Mouse (Mus musculus) spleen, adult 12 weeks (tissue): ENCODE measurements around the gene Repin1.
A peak's percentile ranks its signal among the peaks of the same experiment; 100 is the strongest.
"Not testable (repeated sequence)": the region's sequence is repeated elsewhere in the genome, so short reads cannot be mapped to it uniquely, and the experiment has no call there.

Experiments used
- DNase-seq: peaks from one replicate; pipeline ENCODE4 v3.0.0; 2022; ENCODE audit warnings: low spot score

The Repin1 gene

DNA sequence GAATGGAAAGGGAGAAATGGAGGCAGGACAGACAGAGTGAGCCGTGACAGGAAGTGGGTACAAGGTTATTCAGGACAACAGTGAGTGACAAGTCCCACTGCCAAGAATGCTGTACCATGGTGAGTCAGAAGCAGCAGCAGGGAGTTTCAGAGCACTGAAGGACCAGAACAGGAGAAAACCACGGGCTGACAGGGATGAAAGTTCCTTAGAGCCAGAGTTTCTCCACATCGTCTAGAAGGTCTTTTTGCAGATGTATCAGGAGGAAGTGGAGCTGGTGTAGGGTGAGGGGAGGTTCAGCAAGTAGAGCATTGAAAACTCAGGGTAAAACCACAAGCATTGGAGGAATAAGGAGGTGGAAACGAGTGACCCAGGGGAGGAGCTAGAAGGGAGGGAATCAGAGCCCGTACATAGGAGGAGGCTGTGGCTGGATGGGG is 14.5 kb upstream of the Repin1 start:
- DNase-seq, result no peak

DNA sequence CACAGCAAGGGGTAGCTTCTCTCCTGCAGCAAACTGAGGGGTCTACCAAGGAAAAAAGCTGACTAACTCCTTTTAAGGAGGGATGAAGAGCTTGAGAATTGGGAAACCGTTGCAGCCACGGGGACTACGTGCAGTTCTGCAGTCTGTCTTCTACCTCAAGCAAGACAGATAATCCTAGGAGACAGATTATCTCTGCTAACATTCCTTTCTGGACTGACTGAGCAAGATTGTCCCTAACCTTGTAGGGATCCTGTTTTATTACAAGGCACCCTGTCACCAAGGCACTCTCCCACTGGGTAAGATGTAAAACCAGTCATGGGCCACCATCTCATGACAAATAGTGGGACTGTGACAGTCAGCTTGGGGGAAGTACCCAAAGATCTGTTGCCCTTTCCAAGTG is 12.4 kb upstream of the Repin1 start:
- DNase-seq, result no peak

DNA sequence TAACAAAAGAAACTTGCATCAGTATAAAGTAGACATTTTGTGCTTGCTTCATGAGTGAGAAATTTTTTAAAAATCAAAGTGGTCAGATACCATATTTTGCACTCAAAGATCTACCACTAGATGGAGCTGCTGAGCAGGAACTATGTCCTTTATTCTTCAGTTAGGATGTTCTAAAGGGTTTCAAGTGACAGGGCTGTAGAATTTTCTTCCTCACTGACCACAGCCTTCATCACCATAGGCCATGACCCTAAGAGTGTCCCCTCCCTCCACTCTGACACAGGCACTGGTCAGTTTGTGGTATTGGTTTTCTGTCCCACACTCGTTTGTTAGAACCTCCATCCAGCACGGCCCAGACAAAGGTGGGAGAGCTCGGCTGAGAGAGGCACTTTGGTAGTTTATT is 11.6 kb upstream of the Repin1 start:
- no peak for DNase-seq

DNA sequence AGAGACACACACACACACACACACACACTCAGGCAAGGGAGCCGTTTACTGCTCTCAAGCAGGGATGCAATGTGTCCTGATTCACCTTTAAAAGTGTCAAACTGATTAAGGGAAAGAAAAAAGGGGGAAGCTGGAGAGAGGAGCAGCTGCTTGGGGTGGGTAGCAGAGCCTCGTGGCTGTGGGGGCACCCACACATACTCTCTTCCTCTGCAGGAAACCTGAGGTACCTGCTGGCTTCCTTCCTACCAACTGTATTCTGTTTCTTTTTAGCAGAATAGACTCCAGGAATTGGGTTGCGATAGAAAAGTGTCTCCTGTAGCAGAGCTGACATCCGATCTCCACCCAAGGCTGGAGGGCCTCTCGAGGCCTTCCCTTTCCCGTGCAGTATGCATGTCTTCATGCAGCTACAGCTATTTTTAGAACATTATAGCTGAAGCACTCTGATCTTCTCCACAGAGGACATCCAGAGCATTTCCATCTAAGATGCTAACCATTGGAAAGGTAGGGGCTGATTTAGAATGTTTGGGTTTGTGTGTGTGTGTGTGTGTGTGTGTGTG is 4.4 kb upstream of the Repin1 start, which contains the start of gene Gm45021:
Gene Gm45021, plus strand, starts transcription at position 417 of the 557 bp plus-strand sequence.
- no peak for DNase-seq

DNA sequence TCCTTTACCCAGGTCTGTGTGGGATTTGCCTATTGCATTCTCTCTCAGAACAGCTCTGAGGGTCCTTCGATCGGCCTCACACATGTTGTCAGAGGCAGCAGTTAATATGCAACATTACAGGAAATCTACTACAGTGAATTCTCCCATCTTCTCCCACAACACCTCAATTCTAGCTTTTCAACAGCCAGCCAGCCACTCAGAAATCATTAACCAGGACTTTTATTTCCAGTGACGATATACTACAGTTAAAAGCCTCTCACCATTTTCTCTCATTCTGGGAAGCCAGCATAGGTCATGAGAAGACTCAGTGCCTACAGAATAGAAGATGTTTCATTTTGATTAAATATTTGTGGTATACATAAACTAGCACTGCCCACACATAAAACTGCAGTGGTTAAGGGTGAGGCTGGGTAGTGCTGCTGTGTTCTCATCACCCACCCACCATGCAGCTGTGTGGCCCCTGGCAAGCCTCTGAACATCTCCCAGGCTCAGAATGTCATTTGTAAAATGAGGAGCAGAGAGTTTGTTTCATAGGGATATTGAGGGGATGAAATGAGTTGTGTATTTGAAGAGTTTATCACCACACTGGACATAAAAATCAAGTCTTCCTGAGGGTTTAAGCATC is 2.4 kb upstream of the Repin1 start:
- no peak for DNase-seq

DNA sequence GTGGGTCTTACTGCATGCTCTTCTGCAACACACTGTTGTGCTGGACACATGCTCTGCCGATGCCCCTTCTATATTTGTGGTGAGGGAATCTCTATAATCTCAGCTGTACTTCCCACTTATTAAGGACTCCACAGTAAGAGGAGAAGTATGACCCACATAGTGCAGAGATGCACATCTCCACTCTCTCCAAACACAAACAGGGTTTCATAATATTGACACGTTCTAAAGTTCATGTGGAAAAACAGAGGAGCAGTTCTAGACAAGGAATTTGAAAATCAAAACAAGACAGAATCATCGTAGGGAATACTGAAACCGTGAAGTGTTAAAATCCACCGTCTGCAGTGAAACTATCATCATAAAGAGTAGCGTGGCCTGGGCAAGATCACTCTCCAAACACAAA is 1.8 kb upstream of the Repin1 start:
- no peak for DNase-seq

DNA sequence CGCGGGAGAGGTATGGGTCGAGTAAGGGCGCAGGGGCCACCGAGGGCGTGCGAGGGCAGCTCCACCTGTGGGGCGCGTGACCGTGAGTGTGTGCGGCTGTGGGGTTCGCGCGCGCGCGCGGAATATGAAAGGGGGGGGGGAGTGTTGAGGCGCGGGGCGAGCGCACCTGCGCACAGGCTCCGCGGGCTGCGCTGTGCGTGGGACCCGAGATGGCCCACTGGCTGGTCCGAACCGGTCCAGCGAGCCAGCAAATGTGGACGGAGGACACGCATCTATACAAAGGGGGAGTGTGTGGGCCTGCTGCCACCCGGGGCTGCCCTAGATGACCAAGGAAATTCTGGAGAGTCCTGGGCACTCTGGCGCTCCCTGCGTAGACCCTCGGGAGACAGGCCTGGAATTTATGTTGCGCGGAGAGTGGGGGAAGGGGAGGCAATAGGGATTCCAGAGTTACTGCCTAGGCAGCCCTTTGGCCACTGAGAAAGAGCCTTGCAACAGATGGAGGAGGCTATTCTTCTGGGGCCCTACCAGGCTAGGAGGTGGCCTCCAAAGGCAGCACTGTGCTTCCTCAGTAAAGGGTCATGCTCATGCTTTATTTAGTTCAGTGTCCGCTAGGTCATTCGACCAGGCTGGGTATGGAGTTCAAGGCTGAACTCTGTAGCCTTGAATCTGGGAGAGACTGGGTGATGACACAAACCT is 508 bp downstream of the Repin1 start:
- no peak for DNase-seq

DNA sequence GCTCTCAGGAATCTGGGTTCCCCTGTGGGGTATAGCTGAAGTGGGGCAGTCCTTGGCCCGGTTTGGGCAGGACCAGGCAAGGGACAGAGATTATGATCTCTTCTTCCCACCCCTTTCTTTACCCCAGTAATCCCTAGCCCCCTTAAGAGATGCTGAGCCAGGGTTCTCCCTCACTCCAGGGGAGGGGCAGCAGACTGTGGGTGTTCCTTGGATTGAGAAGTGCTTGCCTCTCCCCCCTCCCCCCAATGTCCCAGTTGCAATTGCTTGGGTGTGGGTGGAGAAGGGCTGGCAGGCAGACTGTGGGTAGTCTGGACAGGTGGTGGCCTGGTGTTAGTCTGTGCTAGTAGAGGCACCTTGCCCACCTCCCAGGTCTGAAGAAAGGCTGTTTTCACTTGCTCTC is 1.6 kb downstream of the Repin1 start:
- DNase-seq, result no peak

DNA sequence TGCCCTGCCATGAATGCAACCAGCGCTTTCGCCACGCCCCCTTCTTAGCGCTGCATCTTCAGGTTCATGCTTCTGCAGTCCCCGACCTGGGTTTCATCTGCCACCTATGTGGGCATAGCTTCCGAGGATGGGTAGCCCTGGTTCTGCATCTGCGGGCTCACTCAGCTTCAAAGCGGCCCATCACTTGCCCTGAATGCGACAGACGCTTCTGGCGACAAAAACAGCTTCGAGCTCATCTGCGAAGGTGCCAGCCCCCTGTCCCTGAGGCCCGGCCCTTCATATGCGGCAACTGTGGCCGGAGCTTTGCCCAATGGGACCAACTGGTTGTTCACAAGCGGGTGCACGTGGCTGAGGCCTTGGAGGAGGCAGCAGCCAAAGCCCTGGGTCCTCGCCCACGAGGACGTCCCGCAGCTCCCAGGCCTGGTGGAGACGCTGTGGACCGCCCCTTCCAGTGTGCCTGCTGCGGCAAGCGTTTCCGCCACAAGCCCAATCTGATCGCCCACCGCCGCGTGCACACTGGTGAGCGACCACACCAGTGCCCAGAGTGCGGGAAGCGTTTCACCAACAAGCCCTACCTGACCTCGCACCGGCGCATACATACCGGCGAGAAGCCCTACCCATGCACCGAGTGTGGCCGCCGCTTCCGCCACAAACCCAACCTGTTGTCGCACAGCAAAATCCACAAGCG is 3.0 kb downstream of the Repin1 start:
- no peak for DNase-seq

DNA sequence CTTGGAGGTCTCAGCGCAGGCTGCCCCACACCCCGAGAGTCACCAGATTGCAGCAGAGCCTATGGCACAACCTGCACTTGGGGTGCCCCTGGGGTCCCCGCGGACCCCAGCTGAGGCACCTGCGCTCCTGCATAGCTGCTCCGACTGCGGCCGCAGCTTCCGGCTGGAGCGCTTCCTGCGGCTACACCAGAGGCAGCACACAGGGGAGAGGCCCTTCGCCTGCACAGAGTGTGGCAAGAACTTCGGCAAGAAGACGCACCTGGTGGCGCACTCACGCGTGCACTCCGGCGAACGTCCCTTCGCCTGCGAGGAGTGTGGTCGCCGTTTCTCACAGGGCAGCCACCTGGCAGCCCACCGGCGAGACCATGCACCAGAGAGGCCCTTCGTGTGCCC is 3.5 kb downstream of the Repin1 start:
- DNase-seq, result no peak

DNA sequence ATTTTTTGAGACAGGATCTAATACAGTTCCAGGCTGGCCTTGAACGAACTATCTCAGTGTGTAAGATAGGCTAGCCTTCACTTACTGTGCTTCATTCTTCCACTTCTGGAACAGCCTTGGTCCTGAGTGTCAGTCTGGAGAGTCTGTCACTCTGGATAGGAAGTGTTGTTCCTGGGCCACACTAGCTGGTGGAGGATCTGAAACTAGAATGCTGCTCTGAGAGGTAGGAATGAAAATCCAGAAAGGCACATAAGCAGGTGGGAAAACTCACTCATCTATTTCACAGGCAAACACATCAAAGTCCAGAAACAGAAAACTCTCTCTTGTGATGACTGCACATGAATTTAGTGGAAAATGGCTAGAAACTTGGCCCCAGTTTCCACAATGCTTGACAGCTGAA is 6.9 kb downstream of the Repin1 start:
- DNase-seq, result no peak

DNA sequence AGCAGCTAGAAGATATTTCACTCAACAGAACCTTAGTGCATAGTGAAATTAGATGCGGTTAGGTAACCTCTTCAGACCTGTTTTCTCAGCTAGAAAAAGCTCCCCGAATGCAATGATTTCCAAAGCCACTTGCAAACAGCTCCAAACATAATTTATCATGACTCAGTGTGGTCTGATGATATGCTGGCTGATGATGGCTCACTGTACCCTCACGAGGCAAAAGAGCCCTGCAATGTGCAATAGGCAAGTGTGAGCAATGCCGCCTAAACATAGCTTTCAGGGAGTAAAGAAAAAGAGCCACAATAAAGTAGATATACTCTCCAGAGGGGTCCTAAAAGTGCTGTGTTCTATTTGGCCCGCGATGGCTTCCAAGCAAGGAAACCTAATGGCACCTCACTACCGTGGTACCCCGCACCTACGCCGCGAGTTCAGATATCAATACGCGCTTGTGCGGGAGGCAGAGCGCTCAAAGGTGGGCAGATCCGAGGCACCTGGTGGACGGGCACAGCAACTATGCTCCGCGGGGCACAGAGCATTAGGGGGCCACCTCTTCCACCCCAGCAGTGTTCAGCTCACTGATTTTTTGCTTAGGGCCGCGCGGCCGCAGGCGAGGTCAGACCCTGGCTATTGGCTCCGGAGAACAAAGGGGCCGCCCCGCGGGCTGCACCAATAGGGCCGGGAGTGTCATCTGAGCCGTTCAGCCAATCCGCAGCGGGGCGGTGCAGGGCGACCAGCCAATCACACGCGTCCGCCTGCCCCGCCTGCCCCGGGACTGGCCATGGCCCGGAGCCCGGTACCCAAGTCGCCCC is 7.8 kb downstream of the Repin1 start, which contains the start of gene Zfp775:
Gene Zfp775, plus strand, starts transcription at position 793 of the 809 bp plus-strand sequence.
- DNase-seq, result peak; percentile 84

DNA sequence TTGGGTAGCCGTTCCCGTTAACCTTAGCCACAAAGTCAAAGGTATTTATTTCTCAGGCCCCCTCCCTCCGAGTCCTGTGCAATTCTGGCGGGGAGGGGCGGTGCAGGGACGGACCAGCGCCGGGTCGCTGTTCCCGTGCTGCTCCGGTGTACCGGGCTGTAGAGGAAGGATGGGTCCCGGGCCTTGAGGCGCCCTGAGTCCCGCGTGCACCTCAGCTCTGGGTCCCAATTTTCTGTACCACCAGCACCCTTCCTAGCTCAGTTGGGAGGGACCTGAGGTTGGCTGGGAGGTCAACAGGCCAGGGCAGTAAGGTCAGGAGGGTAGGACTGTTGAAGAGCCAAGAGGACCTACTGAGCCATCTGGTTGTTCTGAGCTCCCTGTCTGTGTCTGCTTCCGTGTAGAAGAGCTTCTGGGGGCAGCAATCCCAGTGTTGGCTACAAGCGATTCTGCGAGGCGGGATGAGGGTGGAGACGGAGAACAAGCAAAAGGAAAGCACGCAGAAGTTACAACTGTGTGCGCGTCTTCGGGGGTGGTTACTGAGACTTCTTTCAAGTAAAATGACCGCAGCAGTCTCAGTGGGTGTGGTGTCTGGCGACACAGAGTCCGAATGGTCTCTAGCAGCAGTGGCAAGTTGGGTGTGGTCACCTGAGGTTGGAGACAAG is 8.5 kb downstream of the Repin1 start:
- DNase-seq, result no peak

DNA sequence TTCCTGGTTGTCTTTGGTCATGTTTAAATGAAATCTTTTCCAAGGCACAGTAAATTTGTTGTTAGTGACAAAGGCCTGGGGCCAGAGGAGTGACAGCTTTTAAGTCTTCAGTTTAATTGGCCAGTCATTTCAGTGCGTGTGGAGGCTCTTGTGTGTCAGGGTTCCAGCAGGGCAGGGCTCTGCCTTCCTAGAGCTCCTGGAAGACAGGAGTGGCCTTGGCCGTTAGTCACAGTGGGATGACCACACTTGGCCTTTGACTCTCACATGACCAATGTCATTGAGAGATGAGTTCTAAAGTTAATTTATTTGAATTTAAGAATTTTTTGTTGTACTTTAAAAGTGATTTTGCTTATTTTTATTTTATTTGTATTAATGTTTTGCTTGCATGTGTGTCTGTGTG is 14.4 kb downstream of the Repin1 start:
- DNase-seq, result no peak

DNA sequence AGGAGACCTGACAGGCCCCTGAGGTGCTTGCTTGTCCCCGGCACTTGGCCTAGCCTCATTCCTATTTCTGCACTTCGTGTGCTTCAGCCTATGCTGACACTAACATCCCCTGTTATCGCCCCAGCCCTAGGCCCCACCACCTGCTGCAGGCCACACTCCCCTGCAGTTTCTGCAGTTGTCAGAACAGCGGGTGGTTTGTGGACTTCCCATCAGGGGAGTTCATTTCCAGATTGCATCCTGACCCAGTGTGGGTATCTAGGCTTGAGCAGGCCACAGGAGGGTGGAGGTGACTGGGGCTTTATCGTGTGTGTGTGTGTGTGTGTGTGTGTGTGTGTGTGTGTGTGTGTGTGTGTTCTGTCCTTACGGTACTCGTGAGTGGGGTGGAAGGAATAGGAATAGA is 15.8 kb downstream of the Repin1 start:
- DNase-seq, result no peak

DNA sequence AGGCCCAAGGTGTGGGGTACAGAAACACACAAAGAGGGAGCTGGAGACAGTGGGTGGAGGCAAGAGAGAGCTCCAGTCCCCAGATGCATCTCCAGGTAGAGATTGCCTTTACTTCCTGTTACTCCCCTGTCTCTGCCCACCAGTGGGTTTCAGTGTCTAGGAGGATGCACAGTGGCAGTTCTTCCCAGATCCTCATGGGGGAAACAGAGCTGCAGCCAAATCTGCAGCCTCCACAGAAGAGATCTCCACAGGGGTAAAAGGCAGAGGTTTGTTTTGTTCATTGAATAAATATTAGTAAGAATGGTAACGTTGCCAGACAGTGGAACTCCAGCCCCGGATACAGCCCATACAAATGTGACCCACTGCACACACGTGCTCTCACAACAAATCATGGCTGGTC is 17.0 kb downstream of the Repin1 start:
- DNase-seq, result no peak

DNA sequence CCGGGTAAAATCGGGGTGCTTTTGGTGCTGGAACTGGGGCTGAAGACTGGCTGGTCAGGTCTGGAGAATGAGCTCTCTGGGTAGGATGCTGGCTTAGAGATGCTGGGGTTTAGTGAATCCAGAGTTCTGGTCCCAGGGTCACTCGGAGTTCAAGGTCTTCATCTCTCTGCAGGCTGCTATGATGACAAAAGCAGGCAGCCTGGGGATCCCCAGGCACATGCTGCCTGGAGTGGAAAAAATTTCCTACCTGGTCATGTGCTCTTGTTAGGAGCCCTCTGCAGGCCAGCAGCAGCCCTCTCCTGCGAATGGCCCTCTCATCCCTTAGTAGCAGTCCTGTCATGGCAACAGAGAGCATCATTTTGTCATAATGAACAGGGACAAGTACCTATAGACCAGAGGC is 19.8 kb downstream of the Repin1 start:
- DNase-seq, result no peak

DNA sequence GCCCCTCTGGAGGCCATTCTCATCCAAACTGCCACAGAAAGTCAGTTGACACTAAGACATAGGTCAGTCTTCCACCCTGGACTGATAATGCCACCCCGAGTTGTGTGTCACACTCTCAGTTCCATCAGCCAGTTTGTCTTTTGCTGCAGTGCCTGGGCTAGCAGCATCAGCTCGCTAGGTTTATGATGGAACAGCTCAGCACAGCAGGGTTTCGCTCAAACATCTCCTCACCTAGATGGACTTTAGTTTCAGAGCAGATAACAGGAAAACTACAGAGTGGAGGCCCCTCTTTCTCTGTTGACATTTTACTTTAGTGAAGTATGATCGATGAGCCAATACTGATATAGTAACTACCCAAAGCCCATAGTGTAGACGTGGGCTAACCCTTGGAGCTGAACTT is 21.1 kb downstream of the Repin1 start:
- no peak for DNase-seq

DNA sequence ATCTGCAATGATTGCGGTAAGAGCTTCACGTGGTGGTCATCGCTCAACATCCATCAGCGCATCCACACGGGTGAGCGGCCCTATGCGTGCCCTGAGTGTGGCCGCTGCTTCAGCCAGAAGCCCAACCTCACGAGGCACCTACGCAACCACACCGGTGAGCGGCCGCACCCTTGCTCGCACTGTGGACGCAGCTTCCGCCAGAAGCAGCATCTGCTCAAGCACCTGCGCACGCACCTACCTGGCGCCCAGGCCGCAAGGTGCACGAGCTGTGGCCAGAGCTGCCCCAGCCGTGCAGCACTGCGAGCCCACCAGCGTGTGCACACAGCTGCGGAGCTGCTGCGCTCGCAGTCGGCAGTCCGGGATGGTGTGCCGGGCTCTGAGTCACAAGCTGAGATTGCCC is 26.3 kb downstream of the Repin1 start:
- DNase-seq, result no peak

DNA sequence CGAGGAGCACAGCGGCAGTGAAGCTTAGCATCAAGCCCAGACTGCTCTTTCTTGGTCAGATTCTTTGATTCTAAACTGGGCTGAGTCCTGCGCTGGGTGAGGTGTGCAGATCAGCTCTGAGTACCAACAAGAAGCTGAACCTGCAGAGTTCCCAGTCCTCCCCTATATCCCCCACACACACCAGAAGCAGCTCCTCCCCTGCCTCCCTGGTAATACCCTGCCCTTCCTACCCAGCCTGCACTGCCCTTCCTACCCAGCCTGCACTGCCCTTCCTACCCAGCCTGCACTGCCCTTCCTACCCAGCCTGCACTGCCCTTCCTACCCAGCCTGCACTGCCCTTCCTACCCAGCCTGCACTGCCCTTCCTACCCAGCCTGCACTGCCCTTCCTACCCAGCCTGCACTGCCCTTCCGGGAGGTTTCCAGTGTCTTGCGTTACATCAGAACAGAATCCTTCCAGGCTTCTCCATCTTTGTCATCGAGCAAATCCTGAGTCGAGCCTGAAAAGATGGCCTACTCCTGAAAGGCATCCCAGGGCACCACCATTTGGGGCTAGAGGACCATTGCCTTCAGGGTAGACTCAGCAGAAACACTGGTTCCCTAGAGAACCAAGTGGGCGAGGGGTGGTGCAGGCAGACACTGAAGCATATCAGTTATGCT is 28.6 kb downstream of the Repin1 start:
- not testable (repeated sequence) for DNase-seq

DNA sequence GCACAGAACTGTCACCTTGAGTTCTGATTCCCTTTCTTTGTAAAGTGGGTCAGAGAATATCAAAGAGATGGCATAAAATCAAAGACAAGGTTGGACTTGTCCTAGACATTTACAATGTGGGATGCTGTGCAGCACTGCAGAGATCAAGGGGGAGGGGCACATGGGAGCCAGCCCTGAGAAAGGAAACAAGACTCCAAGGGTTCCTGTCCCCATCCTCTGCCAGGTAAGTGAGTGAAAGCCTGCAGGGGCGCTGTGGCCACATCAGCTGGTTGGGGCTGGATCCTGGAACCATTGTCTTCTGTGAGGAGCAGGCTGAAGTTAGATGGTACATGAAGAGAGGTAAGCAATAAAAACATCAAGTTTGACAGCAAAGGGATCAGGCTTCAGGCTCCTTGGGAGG is 29.8 kb downstream of the Repin1 start:
- DNase-seq, result no peak
